Mouse (Mus musculus): ENCODE measurements at regions not wholly inside any gene's neighbourhood (a gene's known extent, or its start where the extent isn't known, plus 50 kb on each side); places are given as distances from the start of the nearest gene placed in this dataset.
"Not testable (repeated sequence)": the region's sequence is repeated elsewhere in the genome, so short reads cannot be mapped to it uniquely, and the experiment has no call there.

- Histone ChIP-seq H3K4me1 (no peaks in the 10 kb centered on the region), H3K4me2 (replicated peaks) (no peak overlapping the region), H3K9ac (no peak overlapping the region), H3K9me3 (replicated peaks) (no peaks in the 10 kb centered on the region), H3K27me3 (no peaks in the 10 kb centered on the region), H3K27ac (replicated peaks) (no peak overlapping the region), H3K36me3 (no peaks in the 10 kb centered on the region), H3K4me3 (replicated peaks) (no peak overlapping the region)
- no peak for ATAC-seq (ENCODE audit: insufficient number of reproducible peaks, low FRiP score, low TSS enrichment, low read depth)
- WGBS: 70% methylated on average over 3 of the region's 3 CpGs
Measured at GRCm38 (mm10) chr17:9268776-9269175, 153.1 kb upstream of the Gm17728 start.

- not testable (repeated sequence) for H3K27me3 ChIP-seq; H3K9ac ChIP-seq; H3K36me3 ChIP-seq; H3K4me1 ChIP-seq; H3K4me2 ChIP-seq (replicated peaks); ATAC-seq (ENCODE audit: insufficient number of reproducible peaks, low FRiP score, low TSS enrichment, low read depth); H3K27ac ChIP-seq (replicated peaks); H3K9me3 ChIP-seq (replicated peaks); H3K4me3 ChIP-seq (replicated peaks)
- WGBS: 66% methylated on average over 3 of the region's 3 CpGs
Measured at GRCm38 (mm10) chr17:9278046-9278445, 143.8 kb upstream of the Gm17728 start.

DNA sequence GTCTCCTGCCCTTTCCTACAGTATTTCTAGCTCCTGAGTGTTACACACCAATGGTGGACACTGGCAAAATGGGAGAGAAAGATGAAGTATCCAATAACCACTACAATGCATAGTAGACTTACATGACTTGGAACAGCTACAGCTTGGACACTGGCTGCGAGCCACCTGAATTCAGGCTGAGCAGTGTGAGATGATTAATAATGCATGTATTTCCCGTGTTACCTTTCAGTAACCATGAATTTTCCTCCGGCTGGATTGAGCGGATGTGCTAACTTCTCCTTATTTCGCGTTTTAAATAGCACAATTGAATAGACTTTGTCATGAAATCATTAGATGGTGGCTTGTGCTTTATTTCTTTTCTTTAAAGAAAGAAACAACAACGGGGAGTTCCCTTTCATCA, 142.4 kb upstream of the Gm17728 start:
- 73% methylated on average over 7 of the region's 7 CpGs for WGBS
- no peak overlapping the region for H3K9ac ChIP-seq

DNA sequence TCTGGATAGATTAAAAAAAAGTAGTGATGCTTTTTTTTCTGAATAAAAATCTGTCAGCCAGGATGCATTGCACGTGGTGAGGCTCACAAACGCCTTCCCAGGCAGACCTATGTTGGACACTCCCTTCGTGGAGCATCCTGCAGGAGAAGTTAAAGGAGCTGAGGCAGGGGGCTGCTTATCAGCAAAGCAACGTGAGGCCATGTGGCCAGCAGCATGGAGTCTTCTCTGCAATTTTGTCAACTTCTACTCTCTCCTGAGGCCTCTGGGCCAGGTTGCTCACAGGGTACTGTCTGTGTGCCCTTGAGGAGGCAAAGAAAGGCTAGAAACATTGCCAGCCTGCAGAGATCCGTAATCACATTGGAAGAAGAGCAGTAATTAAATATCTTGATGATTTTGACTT, 140.0 kb upstream of the Gm17728 start:
- H3K4me2 ChIP-seq (replicated peaks): no peak overlapping the region
- no peaks in the 10 kb centered on the region for H3K36me3 ChIP-seq
- no peaks in the 10 kb centered on the region for H3K27me3 ChIP-seq
- no peak for ATAC-seq (ENCODE audit: insufficient number of reproducible peaks, low FRiP score, low TSS enrichment, low read depth)
- 79% methylated on average over 5 of the region's 5 CpGs for WGBS
- no peak overlapping the region for H3K4me3 ChIP-seq (replicated peaks)
- H3K9ac ChIP-seq: no peak overlapping the region
- H3K9me3 ChIP-seq (replicated peaks): no peaks in the 10 kb centered on the region
- no peaks in the 10 kb centered on the region for H3K4me1 ChIP-seq
- H3K27ac ChIP-seq (replicated peaks): no peak overlapping the region

More for the DNA sequence above, 142.4 kb upstream of the Gm17728 start:
- no peaks in the 10 kb centered on the region for H3K36me3 ChIP-seq
- H3K4me1 ChIP-seq: no peaks in the 10 kb centered on the region
- no peaks in the 10 kb centered on the region for H3K27me3 ChIP-seq
- no peak overlapping the region for H3K4me2 ChIP-seq (replicated peaks)
- ATAC-seq (ENCODE audit: insufficient number of reproducible peaks, low FRiP score, low TSS enrichment, low read depth): no peak
- H3K9me3 ChIP-seq (replicated peaks): no peaks in the 10 kb centered on the region
- H3K4me3 ChIP-seq (replicated peaks): no peak overlapping the region
- no peak overlapping the region for H3K27ac ChIP-seq (replicated peaks)

- Histone ChIP-seq H3K4me2 (replicated peaks) (no peak overlapping the region), H3K27ac (replicated peaks) (no peak overlapping the region), H3K4me3 (replicated peaks) (no peak overlapping the region), H3K4me1 (no peaks in the 10 kb centered on the region), H3K36me3 (no peaks in the 10 kb centered on the region), H3K27me3 (no peaks in the 10 kb centered on the region), H3K9me3 (replicated peaks) (no peaks in the 10 kb centered on the region), H3K9ac (no peak overlapping the region)
- no peak for ATAC-seq (ENCODE audit: insufficient number of reproducible peaks, low FRiP score, low TSS enrichment, low read depth)
- WGBS: 87% methylated on average over 7 of the region's 7 CpGs
Measured at GRCm38 (mm10) chr17:9282333-9283176, 139.3 kb upstream of the Gm17728 start.

DNA sequence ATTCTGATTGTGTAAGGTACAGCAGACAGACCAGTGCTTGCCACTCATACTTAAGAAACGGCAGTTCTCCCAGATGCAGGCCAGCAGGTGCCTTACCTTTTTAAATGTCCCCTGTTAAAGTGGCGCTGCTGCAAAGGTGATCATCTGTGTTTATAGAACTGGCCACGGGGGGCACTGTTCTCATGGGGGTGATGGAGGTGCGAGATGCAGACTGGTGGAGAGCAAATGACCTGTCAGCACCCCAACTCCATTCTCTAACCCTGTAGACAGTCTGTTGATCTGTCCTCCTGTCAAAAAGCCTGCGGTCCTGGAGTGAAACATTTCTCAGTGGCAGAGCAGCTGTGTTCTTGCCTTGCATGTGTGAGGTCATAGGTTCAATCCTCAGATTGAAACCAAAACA, 135.4 kb upstream of the Gm17728 start:
- Histone ChIP-seq H3K27me3 (no peaks in the 10 kb centered on the region), H3K9ac (no peak overlapping the region), H3K9me3 (replicated peaks) (no peaks in the 10 kb centered on the region), H3K4me3 (replicated peaks) (no peak overlapping the region), H3K4me1 (no peaks in the 10 kb centered on the region), H3K4me2 (replicated peaks) (no peak overlapping the region), H3K36me3 (no peaks in the 10 kb centered on the region), H3K27ac (replicated peaks) (no peak overlapping the region)
- ATAC-seq (ENCODE audit: insufficient number of reproducible peaks, low FRiP score, low TSS enrichment, low read depth): no peak
- 51% methylated on average over 5 of the region's 5 CpGs for WGBS

GRCm38 (mm10) chr17:9286834-9287233, 135.0 kb upstream of the Gm17728 start:
- Histone ChIP-seq H3K4me2 (replicated peaks) (no peak overlapping the region), H3K4me3 (replicated peaks) (no peak overlapping the region), H3K27ac (replicated peaks) (no peak overlapping the region), H3K4me1 (no peaks in the 10 kb centered on the region), H3K27me3 (no peaks in the 10 kb centered on the region), H3K9ac (no peak overlapping the region), H3K9me3 (replicated peaks) (no peaks in the 10 kb centered on the region), H3K36me3 (no peaks in the 10 kb centered on the region)
- 42% methylated on average over 6 of the region's 6 CpGs for WGBS
- no peak for ATAC-seq (ENCODE audit: insufficient number of reproducible peaks, low FRiP score, low TSS enrichment, low read depth)

DNA sequence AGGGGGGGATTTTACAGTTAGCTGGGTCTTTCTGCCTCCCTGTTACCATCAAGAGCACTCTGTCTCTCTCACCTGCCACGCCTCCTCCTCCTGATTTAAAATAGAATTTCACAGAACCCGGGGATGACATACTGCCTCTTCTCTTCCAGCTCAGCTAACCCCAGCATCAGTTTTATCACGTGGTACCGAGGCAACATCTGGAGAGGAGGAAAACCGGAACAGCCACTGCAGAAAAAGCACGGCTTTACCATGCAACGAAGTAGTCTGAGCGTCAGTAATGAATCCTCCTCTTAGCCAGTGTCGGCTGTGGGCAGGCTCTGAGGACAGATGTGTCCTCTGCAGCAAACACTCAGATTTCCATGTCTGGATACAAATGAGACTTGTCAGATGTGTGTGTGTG, 134.2 kb upstream of the Gm17728 start:
- Histone ChIP-seq H3K27me3 (no peaks in the 10 kb centered on the region), H3K4me1 (no peaks in the 10 kb centered on the region), H3K9me3 (replicated peaks) (no peaks in the 10 kb centered on the region), H3K4me3 (replicated peaks) (no peak overlapping the region), H3K36me3 (no peaks in the 10 kb centered on the region), H3K27ac (replicated peaks) (no peak overlapping the region), H3K9ac (no peak overlapping the region), H3K4me2 (replicated peaks) (no peak overlapping the region)
- 32% methylated on average over 9 of the region's 9 CpGs for WGBS
- no peak for ATAC-seq (ENCODE audit: insufficient number of reproducible peaks, low FRiP score, low TSS enrichment, low read depth)

- no peaks in the 10 kb centered on the region for H3K4me1 ChIP-seq
- H3K36me3 ChIP-seq: no peaks in the 10 kb centered on the region
- no peak overlapping the region for H3K27ac ChIP-seq (replicated peaks)
- no peak overlapping the region for H3K4me2 ChIP-seq (replicated peaks)
- H3K4me3 ChIP-seq (replicated peaks): no peak overlapping the region
- WGBS: 27% methylated on average over 4 of the region's 4 CpGs
- no peaks in the 10 kb centered on the region for H3K27me3 ChIP-seq
- no peaks in the 10 kb centered on the region for H3K9me3 ChIP-seq (replicated peaks)
- H3K9ac ChIP-seq: no peak overlapping the region
- ATAC-seq (ENCODE audit: insufficient number of reproducible peaks, low FRiP score, low TSS enrichment, low read depth): no peak
Measured at GRCm38 (mm10) chr17:9291601-9292000, 130.3 kb upstream of the Gm17728 start.

DNA sequence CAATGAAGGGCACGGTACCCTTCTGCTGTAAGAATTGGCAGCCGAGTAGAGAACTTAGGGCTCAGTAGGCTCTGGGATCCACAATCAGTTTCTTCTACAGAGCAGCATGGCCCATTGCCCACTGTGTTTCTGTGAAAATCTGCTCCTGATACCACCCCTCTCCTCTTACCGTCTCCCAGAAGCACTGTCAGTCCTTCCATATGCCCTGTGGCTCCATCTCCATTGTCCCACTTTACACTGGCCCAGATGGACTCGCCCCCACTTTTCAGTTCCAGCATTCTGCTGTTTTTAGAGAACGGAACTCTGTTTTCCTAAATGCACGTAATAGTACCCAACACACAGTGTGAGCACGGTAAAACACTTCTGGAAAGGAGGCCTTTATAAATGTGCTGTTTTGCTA, 129.6 kb upstream of the Gm17728 start:
- ATAC-seq (ENCODE audit: insufficient number of reproducible peaks, low FRiP score, low TSS enrichment, low read depth): no peak
- 69% methylated on average over 7 of the region's 7 CpGs for WGBS
- H3K27me3 ChIP-seq: no peaks in the 10 kb centered on the region
- H3K36me3 ChIP-seq: no peaks in the 10 kb centered on the region
- H3K4me2 ChIP-seq (replicated peaks): no peak overlapping the region
- no peak overlapping the region for H3K27ac ChIP-seq (replicated peaks)
- H3K9ac ChIP-seq: no peak overlapping the region
- no peak overlapping the region for H3K4me3 ChIP-seq (replicated peaks)
- H3K9me3 ChIP-seq (replicated peaks): no peaks in the 10 kb centered on the region
- H3K4me1 ChIP-seq: no peaks in the 10 kb centered on the region

DNA sequence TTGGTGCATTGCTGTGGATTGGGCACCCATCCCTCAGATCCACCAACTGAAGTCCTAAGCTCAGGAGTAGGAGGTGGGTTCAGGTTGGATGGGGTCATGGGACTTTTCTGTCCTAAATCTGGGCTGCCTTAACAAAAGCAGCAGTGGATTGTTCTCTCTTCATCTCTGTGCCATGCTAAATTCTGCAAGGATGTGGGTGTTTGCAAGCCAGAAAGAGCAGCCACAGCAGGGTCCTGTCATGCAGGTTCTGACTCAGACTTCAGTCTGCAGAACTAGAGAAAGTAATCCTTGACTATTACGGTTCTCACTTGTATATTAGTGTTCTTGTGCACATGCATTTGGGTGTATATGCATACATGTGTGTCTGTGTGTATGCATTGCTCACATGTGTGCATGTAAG, 125.5 kb upstream of the Gm17728 start:
- H3K9ac ChIP-seq: no peak overlapping the region
- 80% methylated on average over 1 of the region's 1 CpGs for WGBS
- no peak overlapping the region for H3K4me3 ChIP-seq (replicated peaks)
- no peaks in the 10 kb centered on the region for H3K4me1 ChIP-seq
- no peak overlapping the region for H3K4me2 ChIP-seq (replicated peaks)
- H3K36me3 ChIP-seq: no peaks in the 10 kb centered on the region
- H3K27me3 ChIP-seq: no peaks in the 10 kb centered on the region
- ATAC-seq (ENCODE audit: insufficient number of reproducible peaks, low FRiP score, low TSS enrichment, low read depth): no peak
- no peak overlapping the region for H3K27ac ChIP-seq (replicated peaks)
- no peaks in the 10 kb centered on the region for H3K9me3 ChIP-seq (replicated peaks)

GRCm38 (mm10) chr17:9298231-9298630, 123.6 kb upstream of the Gm17728 start:
- WGBS: 96% methylated on average over 1 of the region's 1 CpGs
- H3K36me3 ChIP-seq: no peaks in the 10 kb centered on the region
- H3K4me2 ChIP-seq (replicated peaks): no peak overlapping the region
- no peak for ATAC-seq (ENCODE audit: insufficient number of reproducible peaks, low FRiP score, low TSS enrichment, low read depth)
- H3K4me1 ChIP-seq: no peaks in the 10 kb centered on the region
- no peaks in the 10 kb centered on the region for H3K27me3 ChIP-seq
- no peak overlapping the region for H3K27ac ChIP-seq (replicated peaks)
- no peak overlapping the region for H3K4me3 ChIP-seq (replicated peaks)
- no peaks in the 10 kb centered on the region for H3K9me3 ChIP-seq (replicated peaks)
- H3K9ac ChIP-seq: no peak overlapping the region
